Mouse (Mus musculus): ENCODE data around the gene Guk1.

GRCm38 (mm10) chr11:59212892-59213494 is 21.0 kb upstream of the Guk1 start:
- TF ChIP-seq CTCF (IDR thresholded peaks at IDR 0.05; ENCODE audit: low read depth, low read length) = no peak
- no peak for TF ChIP-seq POLR2A (IDR thresholded peaks at IDR 0.05; ENCODE audit: extremely low read depth, insufficient read depth, low read length)

Measured in liver, adult 2 months (tissue).